Mouse (Mus musculus) spleen, adult 2 months (tissue): ENCODE data around the gene Pex6. TPM values are rescaled to one million over a fixed set of nuclear protein-coding genes. Genes with fewer than 3 reads are reported as not detected.

ENCODE experiments used
- DNase-seq, 2 experiments: peaks; one replicate each; pipeline versions ENCODE4 v3.0.0 to v3.0.0-alpha.2; 2012 to 2021; ENCODE audit warnings: low spot score in 2 of 2, low read depth in 1 of 2
- H3K27ac ChIP-seq: fragments of 200-500 bp; 2 replicates; pipeline ENCODE4 v1.5.1; 2012; ENCODE audit warnings: low read length, inconsistent platforms; ENCODE audit not compliant: insufficient read depth
- H3K27me3 ChIP-seq: fragments of 200-500 bp; 2 replicates; pipeline ENCODE4 v1.6.1; 2012; ENCODE audit warnings: mild to moderate bottlenecking, moderate library complexity, low read length, inconsistent platforms; ENCODE audit not compliant: control insufficient read depth, insufficient read depth
- H3K36me3 ChIP-seq: fragments of 200-500 bp; 2 replicates; pipeline ENCODE4 v1.6.1; 2012; ENCODE audit warnings: mild to moderate bottlenecking, low read length, inconsistent platforms; ENCODE audit not compliant: control insufficient read depth, insufficient read depth
- H3K4me1 ChIP-seq: fragments of 200-500 bp; 2 replicates; pipeline ENCODE4 v1.6.1; 2011; ENCODE audit warnings: inconsistent platforms; ENCODE audit not compliant: control insufficient read depth, insufficient read depth, insufficient read length
- H3K4me3 ChIP-seq: fragments of 200-500 bp; 2 replicates; pipeline ENCODE4 v1.5.1; 2011; ENCODE audit warnings: mild to moderate bottlenecking, inconsistent platforms; ENCODE audit not compliant: insufficient read depth, insufficient read length; ENCODE audit errors: extremely low read depth
- CTCF ChIP-seq: fragments of 200-500 bp; IDR thresholded peaks from 2 replicates; pipeline ENCODE4 v1.5.1; 2011; ENCODE audit warnings: mild to moderate bottlenecking, inconsistent platforms; ENCODE audit not compliant: insufficient read depth, insufficient read length, insufficient replicate concordance; ENCODE audit errors: extremely low read depth
- POLR2A ChIP-seq: fragments of 200-500 bp; IDR thresholded peaks from 2 replicates; pipeline ENCODE4 v1.6.1; 2011; ENCODE audit warnings: low read depth, low read length, inconsistent platforms
- WGBS: fragments of 180-500 bp; shearing (Covaris S2); methylation state at CpG from one replicate; pipeline ENCODE4 v1.1.7; 2018; 5-methylcytosine and 5-hydroxymethylcytosine counted together
- polyA plus RNA-seq: library from polyadenylated mRNA; depleted of rRNA; stranded (reverse); fragments of >200 nt; gene quantifications from 2 replicates; pipeline ENCODE4 v1.2.3, GENCODE M21; 2012

The Pex6 gene
- polyA plus RNA-seq, 1 experiment = 44.9 TPM

- Histone ChIP-seq H3K4me1 (peaks cover 8% of the 10 kb centered on the region; the same call in 1 of the 2 replicates), H3K27me3 (no peaks in the 10 kb centered on the region), H3K36me3 (peaks cover 21% of the 10 kb centered on the region), H3K4me3 (no peak overlapping the region), H3K27ac (no peak overlapping the region)
- no peak for TF ChIP-seq CTCF
- WGBS = 94% methylated on average over 16 of the region's 16 CpGs
- DNase-seq = no peak
Measured at GRCm38 (mm10) chr17:46682654-46683389, 28.4 kb upstream of the Pex6 start.

GRCm38 (mm10) chr17:46685913-46686312 lies 25.4 kb upstream of the Pex6 start:
- H3K4me3 ChIP-seq = no peak overlapping the region
- H3K27me3 ChIP-seq = no peaks in the 10 kb centered on the region
- TF ChIP-seq POLR2A = no peak
- no peak for TF ChIP-seq CTCF
- H3K4me1 ChIP-seq = peaks cover 6% of the 10 kb centered on the region; the same call in 1 of the 2 replicates
- H3K36me3 ChIP-seq = peaks cover 19% of the 10 kb centered on the region
- DNase-seq = no peak
- WGBS = 74% methylated on average over 6 of the region's 6 CpGs
- 0 out of 2 replicates have a peak overlapping the region, but pooled peaks have one; percentile 17 for H3K27ac ChIP-seq

- 85% methylated on average over 12 of the region's 12 CpGs for WGBS
- H3K4me3 ChIP-seq = no peak overlapping the region
- no peaks in the 10 kb centered on the region for H3K4me1 ChIP-seq
- H3K36me3 ChIP-seq = peaks cover 11% of the 10 kb centered on the region
- no peak overlapping the region for H3K27ac ChIP-seq
- no peak for DNase-seq
- TF ChIP-seq POLR2A (no peak), CTCF (no peak)
- no peaks in the 10 kb centered on the region for H3K27me3 ChIP-seq
Measured at GRCm38 (mm10) chr17:46690665-46691064, 20.6 kb upstream of the Pex6 start.

GRCm38 (mm10) chr17:46691390-46691789 lies 19.9 kb upstream of the Pex6 start:
- H3K27me3 ChIP-seq = no peaks in the 10 kb centered on the region
- 96% methylated on average over 2 of the region's 2 CpGs for WGBS
- no peaks in the 10 kb centered on the region for H3K4me1 ChIP-seq
- no peak for TF ChIP-seq CTCF
- TF ChIP-seq POLR2A = no peak
- H3K36me3 ChIP-seq = peaks cover 5% of the 10 kb centered on the region
- H3K27ac ChIP-seq = no peak overlapping the region
- no peak overlapping the region for H3K4me3 ChIP-seq
- no peak for DNase-seq

- no peak overlapping the region for H3K27ac ChIP-seq
- no peaks in the 10 kb centered on the region for H3K4me1 ChIP-seq
- WGBS = 81% methylated on average over 1 of the region's 1 CpGs
- no peaks in the 10 kb centered on the region for H3K27me3 ChIP-seq
- peaks cover 4% of the 10 kb centered on the region for H3K36me3 ChIP-seq
- H3K4me3 ChIP-seq = no peak overlapping the region
- DNase-seq = no peak
- no peak for TF ChIP-seq POLR2A
- TF ChIP-seq CTCF = no peak
Measured at GRCm38 (mm10) chr17:46694517-46695063, 16.7 kb upstream of the Pex6 start.

GRCm38 (mm10) chr17:46698515-46698914 lies 12.7 kb upstream of the Pex6 start:
- Histone ChIP-seq H3K27me3 (no peaks in the 10 kb centered on the region), H3K4me3 (no peak overlapping the region), H3K27ac (no peak overlapping the region), H3K4me1 (no peaks in the 10 kb centered on the region; the same call in 1 of the 2 replicates), H3K36me3 (peaks cover 2% of the 10 kb centered on the region)
- TF ChIP-seq POLR2A (no peak), CTCF (no peak)
- no peak for DNase-seq
- WGBS = 91% methylated on average over 6 of the region's 6 CpGs

- DNase-seq = no peak
- no peak for TF ChIP-seq POLR2A
- no peak for TF ChIP-seq CTCF
- H3K4me3 ChIP-seq = no peak overlapping the region
- no peak overlapping the region for H3K27ac ChIP-seq
- no peaks in the 10 kb centered on the region for H3K27me3 ChIP-seq
- WGBS = 87% methylated on average over 5 of the region's 5 CpGs
- peaks cover 3% of the 10 kb centered on the region; the same call in 1 of the 2 replicates for H3K4me1 ChIP-seq
- H3K36me3 ChIP-seq = peaks cover 2% of the 10 kb centered on the region
Measured at GRCm38 (mm10) chr17:46699245-46699644, 12.0 kb upstream of the Pex6 start.
